Mouse (Mus musculus) myocyte (in vitro differentiated cells): ENCODE measurements around the gene Mc1r. TPM values are rescaled to one million over a fixed set of nuclear protein-coding genes. Genes with fewer than 3 reads are reported as not detected.
"Not testable (repeated sequence)": the region's sequence is repeated elsewhere in the genome, so short reads cannot be mapped to it uniquely, and the experiment has no call there.

Experiments
- H3K27me3 ChIP-seq: one replicate; pipeline ENCODE4 v1.6.1; 2011; ENCODE audit not compliant: control insufficient read depth, insufficient read depth, insufficient read length
- H3K36me3 ChIP-seq: one replicate; pipeline ENCODE4 v1.6.1; 2011; ENCODE audit not compliant: control insufficient read depth, insufficient read depth
- H3K4me2 ChIP-seq: one replicate; pipeline ENCODE4 v1.6.1; 2011; ENCODE audit warnings: low read depth, control low read depth
- H3K4me3 ChIP-seq: one replicate; pipeline ENCODE4 v1.5.1; 2011; ENCODE audit warnings: mild to moderate bottlenecking, control low read depth, moderate library complexity
- H3K79me2 ChIP-seq: one replicate; pipeline ENCODE4 v1.6.1; 2011; ENCODE audit not compliant: control insufficient read depth, insufficient read depth
- H3ac ChIP-seq: one replicate; pipeline ENCODE4 v1.6.1; 2011; ENCODE audit not compliant: control insufficient read depth, insufficient read length
- CEBPB ChIP-seq: IDR thresholded peaks from 2 replicates; pipeline ENCODE4 v1.6.1; 2011; ENCODE audit warnings: mild to moderate bottlenecking, moderate library complexity; ENCODE audit not compliant: poor library complexity, insufficient read depth, severe bottlenecking
- E2F4 ChIP-seq: IDR thresholded peaks from one replicate; pipeline ENCODE4 v1.6.1; 2011; ENCODE audit warnings: mild to moderate bottlenecking, control low read depth, moderate library complexity; ENCODE audit not compliant: insufficient read depth
- MAX ChIP-seq: IDR thresholded peaks from one replicate; pipeline ENCODE4 v1.6.1; 2011; ENCODE audit warnings: low read depth, mild to moderate bottlenecking, control low read depth
- MYOD1 ChIP-seq, 3 experiments: IDR thresholded peaks; one replicate each; pipeline ENCODE4 v1.6.1; 2011; ENCODE audit warnings: control low read depth in 2 of 3, low read depth in 2 of 3, mild to moderate bottlenecking in 2 of 3, moderate library complexity in 1 of 3; ENCODE audit not compliant: insufficient read length in 2 of 3, control insufficient read depth in 1 of 3
- MYOG ChIP-seq, 3 experiments: IDR thresholded peaks; one replicate each; pipeline ENCODE4 v1.6.1; 2011; ENCODE audit warnings: control low read depth in 2 of 3, low read depth in 2 of 3, mild to moderate bottlenecking in 2 of 3; ENCODE audit not compliant: insufficient read length in 2 of 3, control insufficient read depth in 1 of 3, insufficient read depth in 1 of 3
- POLR2A ChIP-seq: IDR thresholded peaks from one replicate; pipeline ENCODE4 v1.6.1; 2011; ENCODE audit warnings: low read depth, mild to moderate bottlenecking, control low read depth, moderate library complexity; ENCODE audit not compliant: insufficient read length
- POLR2AphosphoS2 ChIP-seq: IDR thresholded peaks from one replicate; pipeline ENCODE4 v1.6.1; 2011; ENCODE audit warnings: low read depth, control low read depth; ENCODE audit not compliant: insufficient read length
- REST ChIP-seq: IDR thresholded peaks from one replicate; pipeline ENCODE4 v1.6.1; 2011; ENCODE audit warnings: mild to moderate bottlenecking, control low read depth, moderate library complexity; ENCODE audit not compliant: insufficient read depth, insufficient read length
- SRF ChIP-seq: IDR thresholded peaks from one replicate; pipeline ENCODE4 v1.6.1; 2011; ENCODE audit warnings: low read depth; ENCODE audit not compliant: control insufficient read depth, insufficient read length
- TCF12 ChIP-seq: IDR thresholded peaks from one replicate; pipeline ENCODE4 v1.6.1; 2011; ENCODE audit warnings: mild to moderate bottlenecking, control low read depth; ENCODE audit not compliant: poor library complexity, insufficient read depth, severe bottlenecking
- TCF3 ChIP-seq: IDR thresholded peaks from one replicate; pipeline ENCODE4 v1.6.1; 2011; ENCODE audit warnings: low read depth, control low read depth; ENCODE audit not compliant: insufficient read length
- USF1 ChIP-seq: IDR thresholded peaks from one replicate; pipeline ENCODE4 v1.6.1; 2011; ENCODE audit warnings: low read depth, mild to moderate bottlenecking, control low read depth, moderate library complexity
- polyA plus RNA-seq: library from polyadenylated mRNA; unstranded; fragments of >200 nt; fragmentation: generic; extraction: Trizol; gene quantifications from one replicate; pipeline ENCODE4 v1.2.1, GENCODE M21; 2012; ENCODE audit warnings: missing spikeins

Mc1r gene
- polyA plus RNA-seq, 1 experiment = 0.02 TPM

DNA sequence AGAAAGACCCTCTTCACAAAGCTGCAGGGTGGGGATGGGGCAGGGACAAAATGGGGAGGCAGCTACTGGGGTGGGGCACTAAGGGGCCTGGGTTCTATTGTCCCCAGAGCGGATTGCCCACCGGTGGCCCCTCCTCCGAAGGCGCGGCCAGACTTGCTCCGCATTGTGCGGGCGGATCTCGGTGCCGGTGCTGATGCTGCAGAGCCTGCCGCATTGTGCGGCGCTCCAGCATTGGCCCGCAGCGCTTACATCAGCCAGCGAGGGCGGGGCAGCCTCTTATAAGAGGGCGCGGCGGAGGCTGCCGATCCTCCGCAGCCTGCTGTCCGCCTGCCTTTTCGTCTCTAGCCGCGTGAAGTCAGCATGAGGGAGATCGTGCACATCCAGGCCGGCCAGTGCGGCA is 4.3 kb downstream of the Mc1r start, which contains the start of gene Tubb3:
Gene Tubb3 (plus strand): TSS at position 179 of the 400 bp plus-strand sequence.
- Histone ChIP-seq H3K27me3 (no peaks in the 10 kb centered on the region), H3K4me3 (peak within 1 kb of the TSS; percentile 40), H3K36me3 (no peaks in the 10 kb centered on the region), H3K79me2 (peaks cover 9% of the 10 kb centered on the region), H3ac (peak within 1 kb of the TSS; percentile 35), H3K4me2 (peak within 1 kb of the TSS; percentile 79)
- TF ChIP-seq POLR2A (peak; percentile 91), POLR2AphosphoS2 (peak; percentile 92), MYOD1 (IDR thresholded peaks at IDR 0.05; ENCODE audit: control insufficient read depth in 1 of 3, insufficient read length in 2 of 3, low read depth in 2 of 3) (peak in 1 of 3 experiments; percentile 25), TCF3 (no peak), TCF12 (no peak)

DNA sequence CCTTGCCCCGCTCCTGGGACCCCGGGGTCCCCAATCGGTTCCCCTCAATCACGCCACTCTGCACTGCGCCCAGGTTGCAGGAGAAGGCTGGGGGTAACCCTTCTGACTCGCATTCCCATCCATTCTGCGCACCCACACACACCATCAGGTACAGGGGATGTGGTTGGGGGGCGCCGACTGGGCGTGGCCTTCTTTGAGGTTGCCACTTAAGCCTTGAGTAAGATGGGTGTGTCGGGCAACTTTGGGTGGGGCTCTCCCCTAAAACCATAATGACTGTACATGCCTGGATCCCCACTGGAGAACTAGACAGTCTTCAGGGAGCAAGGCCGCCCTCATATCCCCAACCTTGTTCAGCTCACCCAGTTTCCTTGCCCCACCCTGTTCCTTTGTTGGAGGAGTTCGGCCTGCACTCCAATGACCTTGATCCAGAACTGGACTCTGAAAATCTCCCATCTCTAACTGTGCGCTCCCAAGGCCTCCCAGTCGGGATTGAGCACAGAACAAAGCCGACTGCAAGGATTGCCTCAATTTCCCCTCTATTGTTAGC is 4.9 kb downstream of the Mc1r start:
- peaks cover 9% of the 10 kb centered on the region for H3K79me2 ChIP-seq
- peak overlapping the region; percentile 79 for H3K4me2 ChIP-seq
- H3K27me3 ChIP-seq = no peaks in the 10 kb centered on the region
- H3K4me3 ChIP-seq = peak overlapping the region; percentile 40
- no peaks in the 10 kb centered on the region for H3K36me3 ChIP-seq
- no peak for TF ChIP-seq SRF
- H3ac ChIP-seq = peak overlapping the region; percentile 35

DNA sequence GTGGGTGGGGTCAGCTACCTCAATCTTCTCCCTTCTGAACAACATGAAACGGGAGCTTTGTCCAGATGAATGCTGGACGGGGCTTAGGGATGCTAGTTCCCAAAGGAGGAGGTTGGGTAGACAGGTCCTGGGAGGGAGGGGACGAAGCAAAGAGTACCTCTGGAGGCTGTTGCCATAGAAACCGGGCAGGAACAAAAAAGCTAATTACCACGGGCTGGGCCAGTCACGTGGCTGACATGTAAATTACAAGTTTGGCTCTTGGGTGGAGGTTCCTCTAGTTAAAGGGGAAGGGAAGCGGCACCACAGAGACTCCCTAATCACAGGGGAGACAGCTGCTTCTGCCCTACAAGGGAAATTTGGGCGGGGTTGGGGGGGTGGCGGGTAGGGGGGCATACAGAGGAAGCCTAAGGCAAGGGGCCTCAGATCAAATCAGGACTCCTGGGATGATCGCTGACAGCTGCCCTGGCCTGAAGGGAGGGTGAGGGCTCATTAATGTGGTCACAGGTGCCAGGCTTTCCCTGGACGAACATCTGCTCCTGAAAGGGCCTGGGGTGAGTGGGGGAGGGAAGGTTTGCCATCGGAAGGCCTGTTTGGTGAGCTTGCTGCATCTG is 5.8 kb downstream of the Mc1r start:
- TF ChIP-seq CEBPB (no peak), USF1 (peak; percentile 76), MAX (no peak), MYOD1 (IDR thresholded peaks at IDR 0.05; ENCODE audit: control insufficient read depth in 1 of 3, insufficient read length in 2 of 3, low read depth in 2 of 3) (peak in 2 of 3 experiments; percentile 89), MYOG (IDR thresholded peaks at IDR 0.05; ENCODE audit: control insufficient read depth in 1 of 3, insufficient read depth in 1 of 3, insufficient read length in 2 of 3, low read depth in 2 of 3) (peak in 2 of 3 experiments; percentile 84 to 95), TCF12 (peak; percentile 49), POLR2A (no peak), TCF3 (peak; percentile 50), SRF (no peak), POLR2AphosphoS2 (no peak), REST (no peak), E2F4 (no peak)
- Histone ChIP-seq H3K4me2 (peak overlapping the region; percentile 79), H3K4me3 (peak overlapping the region; percentile 40), H3ac (no peak overlapping the region), H3K79me2 (peaks cover 9% of the 10 kb centered on the region), H3K36me3 (no peaks in the 10 kb centered on the region), H3K27me3 (no peaks in the 10 kb centered on the region)

DNA sequence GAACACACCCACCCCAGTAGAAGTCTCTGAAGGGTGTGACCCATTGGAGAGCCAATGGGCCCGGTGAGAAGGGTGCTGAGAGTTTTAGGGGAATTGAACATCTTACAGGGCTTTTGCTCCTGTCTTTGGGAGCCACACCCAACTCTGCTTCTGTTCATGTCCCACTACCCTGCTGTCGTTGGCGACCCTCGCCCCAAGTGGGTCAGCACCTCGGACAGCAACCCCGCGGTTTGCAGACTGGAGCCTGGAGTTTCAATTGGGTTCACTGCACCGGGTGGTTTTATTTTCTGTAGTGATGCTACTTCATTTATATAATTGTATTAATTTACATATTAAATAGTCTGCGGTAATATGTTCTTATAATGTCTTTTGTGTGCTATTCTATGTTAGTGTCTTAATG is 7.3 kb downstream of the Mc1r start:
- TF ChIP-seq MYOG (IDR thresholded peaks at IDR 0.05; ENCODE audit: control insufficient read depth in 1 of 3, insufficient read depth in 1 of 3, insufficient read length in 2 of 3, low read depth in 2 of 3) = no peak
- peak; percentile 81 for TF ChIP-seq REST
- Histone ChIP-seq H3ac (no peak overlapping the region), H3K4me2 (peak overlapping the region; percentile 46), H3K27me3 (no peaks in the 10 kb centered on the region), H3K4me3 (no peak overlapping the region), H3K36me3 (peaks cover 4% of the 10 kb centered on the region), H3K79me2 (peaks cover 9% of the 10 kb centered on the region)

DNA sequence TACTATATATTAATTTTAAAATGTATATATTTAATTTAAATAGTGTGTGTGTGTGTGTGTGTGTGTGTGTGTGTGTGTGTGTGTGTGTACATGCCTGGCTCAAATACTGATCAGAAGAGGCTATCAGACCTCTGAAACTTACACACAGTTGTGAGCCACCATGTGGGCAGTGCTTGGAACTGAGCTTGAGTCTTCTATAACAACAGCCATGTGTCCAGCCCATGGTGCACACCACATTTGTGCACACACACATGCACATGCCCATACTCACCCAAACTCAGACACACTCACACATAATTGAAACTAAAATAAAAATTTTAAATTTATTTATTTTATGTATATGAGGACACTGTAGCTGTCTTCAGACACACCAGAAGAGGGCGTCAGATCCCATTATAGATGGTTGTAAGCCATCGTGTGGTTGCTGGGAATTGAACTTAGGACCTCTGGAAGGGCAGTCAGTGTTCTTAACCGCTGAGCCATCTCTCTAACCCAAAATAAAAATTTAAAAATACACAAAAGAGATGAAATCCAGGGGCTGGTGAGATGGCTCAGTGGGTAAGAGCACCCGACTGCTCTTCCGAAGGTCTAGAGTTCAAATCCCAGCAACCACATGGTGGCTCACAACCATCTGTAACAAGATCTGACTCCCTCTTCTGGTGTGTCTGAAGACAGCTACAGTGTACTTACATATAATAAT is 8.2 kb downstream of the Mc1r start:
- not testable (repeated sequence) for H3ac ChIP-seq, H3K4me2 ChIP-seq, H3K27me3 ChIP-seq, H3K79me2 ChIP-seq, H3K4me3 ChIP-seq
- peaks cover 11% of the 10 kb centered on the region for H3K36me3 ChIP-seq
